Mouse (Mus musculus): Measurements from ENCODE around the gene Zfp958.
A peak's percentile ranks its signal among the peaks of the same experiment; 100 is the strongest.
"Not testable (repeated sequence)": the region's sequence is repeated elsewhere in the genome, so short reads cannot be mapped to it uniquely, and the experiment has no call there.

Zfp958 gene

DNA sequence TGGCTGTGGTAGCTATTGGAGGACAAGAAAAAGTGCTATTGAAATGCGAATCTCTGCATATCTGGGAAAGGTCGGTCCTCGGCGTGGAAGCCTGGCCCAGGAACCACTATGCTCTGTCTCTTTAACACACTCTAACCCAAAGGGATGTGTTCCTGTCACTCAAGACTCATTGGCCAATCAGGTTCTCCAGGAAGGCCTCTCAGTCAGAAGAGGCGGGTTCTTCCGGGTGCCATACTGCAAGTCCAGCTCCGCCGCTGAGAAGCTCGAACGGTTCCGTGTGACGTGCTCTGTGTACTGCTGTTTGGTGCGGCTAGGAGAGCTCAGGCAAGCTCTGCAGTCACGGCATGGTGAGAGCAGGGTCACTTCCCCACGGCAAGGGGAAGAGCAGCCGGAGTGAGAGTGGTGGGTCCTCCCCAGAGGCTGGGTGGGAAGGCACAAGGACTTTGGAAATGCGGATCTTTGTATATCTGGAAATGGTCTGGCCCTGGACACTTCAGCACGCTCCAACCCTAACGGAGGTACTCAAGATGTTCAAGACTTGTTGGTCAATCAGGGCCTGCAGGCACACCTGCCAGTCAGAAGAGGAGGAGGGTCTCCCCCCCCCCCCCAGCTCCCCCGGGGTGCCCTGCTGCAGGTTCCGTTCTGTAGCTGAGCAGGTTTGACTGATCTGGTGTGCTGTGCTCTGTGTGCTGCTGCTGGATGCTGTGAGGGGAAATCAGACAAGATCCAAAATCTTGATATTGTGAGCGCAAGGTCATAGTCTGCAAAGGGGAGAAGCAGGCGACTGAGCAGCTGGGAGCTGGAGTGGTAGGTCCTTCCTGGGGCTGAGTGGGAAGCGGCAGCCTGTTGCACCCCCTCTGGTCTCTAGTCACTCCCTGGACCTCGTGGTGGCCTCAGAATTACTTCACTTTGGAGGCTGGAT lies at the start of gene Zfp958:
Gene Zfp958 (plus strand): TSS at position 236 of the 922 bp plus-strand sequence.
- DNase-seq (ENCODE audit: low spot score in 2 of 2): peak; percentile 89 to 93

GRCm38 (mm10) chr8:4581986-4582385 lies 31.0 kb upstream of the Zfp958 start:
- no peak for DNase-seq (ENCODE audit: low spot score in 2 of 2)

GRCm38 (mm10) chr8:4582754-4583178 lies 30.2 kb upstream of the Zfp958 start:
- DNase-seq (ENCODE audit: low spot score in 2 of 2): no peak

DNA sequence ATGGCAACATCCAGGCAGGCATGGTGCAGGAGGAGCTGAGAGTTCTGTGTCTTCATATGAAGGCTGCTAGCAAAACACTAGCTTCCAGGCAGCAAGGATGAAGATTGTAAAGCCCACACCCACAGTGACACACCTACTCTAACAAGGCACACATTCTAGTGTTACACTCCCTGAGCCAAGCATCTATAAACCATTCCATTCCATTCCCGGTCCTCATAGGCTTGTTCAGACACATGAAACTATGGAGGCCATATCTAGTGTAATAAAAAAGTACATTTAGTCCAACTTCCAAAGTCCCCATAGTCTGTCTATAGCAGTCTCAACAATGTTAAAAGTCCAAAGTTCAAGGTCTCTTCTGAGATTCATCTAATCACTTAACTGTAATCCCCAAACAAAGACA lies 28.3 kb upstream of the Zfp958 start:
- DNase-seq (ENCODE audit: low spot score in 2 of 2): no peak

GRCm38 (mm10) chr8:4586356-4586755 lies 26.6 kb upstream of the Zfp958 start:
- no peak for DNase-seq (ENCODE audit: low spot score in 2 of 2)

- peak in 1 of 2 experiments; percentile 40 for DNase-seq (ENCODE audit: low spot score in 2 of 2)
Measured at GRCm38 (mm10) chr8:4588165-4589000, 24.6 kb upstream of the Zfp958 start.

GRCm38 (mm10) chr8:4608896-4609295 lies 4.1 kb upstream of the Zfp958 start:
- DNase-seq (ENCODE audit: low spot score in 2 of 2): no peak

- DNase-seq (ENCODE audit: low spot score in 2 of 2): not testable (repeated sequence)
Measured at GRCm38 (mm10) chr8:4611626-4612175, 1.3 kb upstream of the Zfp958 start.

- no peak for DNase-seq (ENCODE audit: low spot score in 2 of 2)
Measured at GRCm38 (mm10) chr8:4627349-4627748, 14.4 kb downstream of the Zfp958 start.

GRCm38 (mm10) chr8:4637071-4637470 lies 24.1 kb downstream of the Zfp958 start:
- peak in 1 of 2 experiments; percentile 4 for DNase-seq (ENCODE audit: low spot score in 2 of 2)

- DNase-seq (ENCODE audit: low spot score in 2 of 2): not testable (repeated sequence)
Measured at GRCm38 (mm10) chr8:4642974-4643373, 30.0 kb downstream of the Zfp958 start.

- DNase-seq (ENCODE audit: low spot score in 2 of 2): peak in 1 of 2 experiments; percentile 78
Measured at GRCm38 (mm10) chr8:4656536-4656935, 43.6 kb downstream of the Zfp958 start.

DNA sequence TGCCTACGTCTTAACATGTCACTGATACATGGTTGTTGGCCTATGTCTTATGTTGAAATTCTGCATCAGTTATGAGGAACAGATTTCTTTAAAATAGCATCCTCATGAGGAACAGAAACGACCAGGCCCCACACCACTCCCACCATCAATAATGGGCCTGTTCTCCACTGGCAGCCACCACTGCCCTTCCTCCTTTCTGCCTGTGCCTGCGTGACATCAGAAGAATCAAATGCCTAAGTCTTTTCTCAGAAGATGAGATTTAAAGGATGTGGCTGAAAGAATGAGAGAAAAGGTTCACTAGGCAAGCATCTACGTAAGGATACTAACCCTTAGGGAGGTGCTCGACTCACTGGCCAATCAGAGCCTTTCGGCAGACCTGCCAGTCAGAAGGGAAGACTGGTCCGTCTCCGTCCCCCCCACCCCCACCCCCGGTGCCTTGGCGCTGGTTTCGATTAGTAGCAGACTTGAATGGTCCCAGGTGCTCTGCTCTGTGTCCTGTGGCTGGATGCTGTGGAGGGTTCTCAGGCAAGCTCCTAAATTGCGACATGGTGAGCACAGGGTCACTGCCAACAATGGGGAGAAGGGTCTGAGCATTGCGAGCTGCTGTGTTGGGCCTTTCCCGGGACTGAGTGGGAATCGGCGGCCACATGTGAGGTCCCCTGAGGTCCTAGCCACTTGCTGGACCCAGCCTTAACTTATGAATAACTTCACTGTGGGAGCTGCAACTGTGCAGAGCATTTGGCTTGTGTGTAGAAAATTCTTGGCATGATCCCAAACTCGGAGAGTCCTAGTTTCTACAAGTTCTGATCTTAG lies 62.4 kb downstream of the Zfp958 start:
- peak in 1 of 2 experiments; percentile 4 for DNase-seq (ENCODE audit: low spot score in 2 of 2)

- DNase-seq (ENCODE audit: low spot score in 2 of 2): peak in 1 of 2 experiments; percentile 22
Measured at GRCm38 (mm10) chr8:4676586-4676985, 63.6 kb downstream of the Zfp958 start.

DNA sequence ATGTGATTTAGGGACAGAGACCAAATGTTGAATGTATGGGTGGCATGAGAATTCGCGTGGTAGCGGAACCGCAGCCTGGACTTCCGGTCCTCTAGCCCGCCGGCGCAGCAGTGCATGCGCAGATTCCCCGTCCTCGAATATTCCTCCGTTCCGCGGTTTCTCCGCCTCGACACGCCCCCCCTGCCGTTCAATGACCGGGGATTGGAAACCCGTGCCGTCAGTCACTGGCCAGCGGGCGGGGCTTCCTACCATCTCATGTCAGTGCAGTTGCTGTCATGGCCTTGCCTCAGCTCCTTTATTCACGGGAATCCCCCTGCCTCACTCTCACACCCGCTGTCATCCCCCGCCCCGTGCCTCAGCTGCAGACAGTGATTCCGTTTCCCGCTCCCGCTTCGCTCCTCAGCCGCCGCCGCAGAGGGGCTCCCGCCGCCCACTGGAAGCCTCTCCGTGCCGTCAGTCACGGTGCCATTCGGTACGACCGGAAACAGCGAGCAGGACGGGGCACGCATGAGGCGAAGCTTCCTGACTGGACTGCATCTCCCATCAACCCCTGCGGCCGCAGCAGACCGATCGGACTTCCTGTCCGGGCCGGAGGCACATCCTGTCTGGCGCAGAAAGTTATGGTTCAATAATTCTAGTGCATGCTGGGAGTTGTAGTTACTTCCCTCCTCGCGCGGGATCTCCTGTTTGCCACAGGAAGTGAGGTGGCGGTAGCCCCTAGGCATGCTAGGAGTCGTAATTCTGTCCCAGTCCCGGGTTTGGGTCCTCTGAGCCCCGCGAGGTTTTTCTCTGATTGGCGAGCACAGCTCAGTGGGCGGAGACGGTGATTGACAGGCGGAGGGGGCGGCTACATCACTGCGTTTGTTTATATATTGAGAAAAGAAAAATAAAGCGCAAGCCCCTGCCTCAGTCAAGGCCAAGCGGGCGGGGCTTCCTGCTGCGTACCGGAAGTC lies 64.6 kb downstream of the Zfp958 start:
- DNase-seq (ENCODE audit: low spot score in 2 of 2): peak; percentile 96 to 97

DNA sequence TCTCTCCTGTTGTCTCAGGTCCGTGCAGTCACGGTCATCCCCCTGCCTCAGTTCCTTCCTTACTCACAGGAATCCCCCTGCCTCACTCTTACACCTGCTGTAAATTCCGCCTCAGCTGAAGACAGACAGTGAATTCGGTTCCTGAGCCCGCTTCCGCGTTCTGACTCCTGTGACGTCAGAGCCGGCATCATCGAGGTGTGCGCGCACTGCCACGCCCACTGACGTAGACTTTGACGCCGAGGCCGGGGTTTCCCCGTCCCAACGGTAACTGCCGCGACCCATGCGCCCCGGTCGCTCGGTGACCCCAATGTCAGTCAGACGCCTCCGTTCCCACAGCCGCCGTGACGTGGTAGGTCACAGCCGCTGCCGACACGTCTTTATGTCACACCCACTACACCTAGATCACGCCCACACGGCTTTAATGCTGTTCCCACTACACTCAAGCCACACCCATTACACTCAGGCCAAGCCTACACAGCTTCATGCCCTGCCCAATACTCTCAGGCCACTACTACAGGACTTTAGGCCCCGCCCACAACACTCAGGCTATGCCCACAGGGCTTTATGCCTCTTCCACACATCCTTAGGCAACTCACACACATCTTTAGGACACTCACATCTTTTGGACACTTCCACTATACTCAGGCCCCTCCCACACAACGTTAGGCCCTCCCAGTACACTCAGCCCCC lies 65.4 kb downstream of the Zfp958 start:
- DNase-seq (ENCODE audit: low spot score in 2 of 2): peak; percentile 90 to 91

- peak in 1 of 2 experiments; percentile 34 for DNase-seq (ENCODE audit: low spot score in 2 of 2)
Measured at GRCm38 (mm10) chr8:4678908-4679545, 66.1 kb downstream of the Zfp958 start.

GRCm38 (mm10) chr8:4679796-4680195 lies 66.8 kb downstream of the Zfp958 start:
- DNase-seq (ENCODE audit: low spot score in 2 of 2): peak in 1 of 2 experiments; percentile 6

Data from thymus, postnatal 10 days (tissue).